Mouse (Mus musculus) stomach, embryonic 15.5 days (tissue): ENCODE results near the gene Elovl3. TPM values are rescaled to one million over a fixed set of nuclear protein-coding genes. Genes with fewer than 3 reads are reported as not detected.
A peak's percentile ranks its signal among the peaks of the same experiment; 100 is the strongest.
"Not testable (repeated sequence)": the region's sequence is repeated elsewhere in the genome, so short reads cannot be mapped to it uniquely, and the experiment has no call there.

Experiments used
- ATAC-seq: fragments of 200-750 bp; cut with Nextera tagmentation; 2 replicates; pipeline ENCODE4 v1.8.0; 2017; ENCODE audit warnings: low read depth, moderate number of reproducible peaks, moderate TSS enrichment; ENCODE audit not compliant: insufficient read depth, low FRiP score
- H3K27ac ChIP-seq: fragments of 300-500 bp; sonication (generic); 2 replicates; pipeline ENCODE4 v1.5.1; 2015; ENCODE audit warnings: mild to moderate bottlenecking, inconsistent platforms
- H3K27me3 ChIP-seq: fragments of 300-500 bp; sonication (generic); replicated peaks from 2 replicates; pipeline ENCODE4 v1.6.1; 2015; ENCODE audit warnings: inconsistent platforms
- H3K36me3 ChIP-seq: fragments of 300-500 bp; sonication (generic); 2 replicates; pipeline ENCODE4 v1.6.1; 2015; ENCODE audit warnings: inconsistent platforms
- H3K4me1 ChIP-seq: fragments of 300-500 bp; sonication (generic); 2 replicates; pipeline ENCODE4 v1.6.1; 2015; ENCODE audit warnings: inconsistent platforms
- H3K4me2 ChIP-seq: fragments of 300-500 bp; sonication (generic); 2 replicates; pipeline ENCODE4 v1.6.1; 2015; ENCODE audit warnings: mild to moderate bottlenecking, inconsistent platforms
- H3K4me3 ChIP-seq: fragments of 300-500 bp; sonication (generic); replicated peaks from 2 replicates; pipeline ENCODE4 v1.5.1; 2015; ENCODE audit warnings: inconsistent platforms
- H3K9ac ChIP-seq: fragments of 300-500 bp; sonication (generic); 2 replicates; pipeline ENCODE4 v1.6.1; 2015; ENCODE audit warnings: inconsistent platforms
- H3K9me3 ChIP-seq: fragments of 300-500 bp; sonication (generic); 2 replicates; pipeline ENCODE4 v1.6.1; 2016; ENCODE audit warnings: inconsistent platforms
- WGBS: fragments of 180-500 bp; shearing (Covaris S2); methylation state at CpG from one replicate; pipeline ENCODE4 v1.1.7; 2015; 5-methylcytosine and 5-hydroxymethylcytosine counted together
- polyA plus RNA-seq: library from polyadenylated mRNA; unstranded; fragments of >200 nt; fragmentation: Nextera tagmentation; extraction: Ambion mirVana; gene quantifications from 2 replicates; pipeline ENCODE4 v1.2.1, GENCODE M21; 2015

Gene Elovl3
- polyA plus RNA-seq, 1 experiment from 2014 or later = not detected

GRCm38 (mm10) chr19:46136639-46137580 lies 5.2 kb downstream of the Elovl3 start:
- Histone ChIP-seq H3K27ac (no peak overlapping the region), H3K9ac (no peak overlapping the region), H3K4me1 (peaks cover 21% of the 10 kb centered on the region), H3K27me3 (peaks cover 69% of the 10 kb centered on the region), H3K4me3 (peak overlapping the region; percentile 56), H3K9me3 (no peaks in the 10 kb centered on the region), H3K36me3 (no peaks in the 10 kb centered on the region), H3K4me2 (peak overlapping the region; percentile 100)
- WGBS = 2% methylated on average over 49 of the region's 49 CpGs
- no peak; the same call in 1 of the 2 replicates for ATAC-seq

GRCm38 (mm10) chr19:46140324-46140723 lies 8.6 kb downstream of the Elovl3 start:
- Histone ChIP-seq H3K4me2 (no peak overlapping the region), H3K4me3 (no peak overlapping the region), H3K9ac (no peak overlapping the region), H3K27me3 (peaks cover 69% of the 10 kb centered on the region), H3K9me3 (no peaks in the 10 kb centered on the region), H3K36me3 (no peaks in the 10 kb centered on the region), H3K27ac (no peak overlapping the region), H3K4me1 (peaks cover 20% of the 10 kb centered on the region)
- 68% methylated on average over 2 of the region's 2 CpGs for WGBS
- no peak for ATAC-seq

- WGBS = 27% methylated on average over 6 of the region's 6 CpGs
- no peak overlapping the region for H3K27ac ChIP-seq
- no peaks in the 10 kb centered on the region for H3K9me3 ChIP-seq
- H3K36me3 ChIP-seq = no peaks in the 10 kb centered on the region
- no peak overlapping the region for H3K4me2 ChIP-seq
- 0 out of 2 replicates have a peak, but pooled peaks have one; percentile 20 for ATAC-seq
- H3K27me3 ChIP-seq = peaks cover 68% of the 10 kb centered on the region
- H3K4me3 ChIP-seq = no peak overlapping the region
- peaks cover 13% of the 10 kb centered on the region for H3K4me1 ChIP-seq
- no peak overlapping the region for H3K9ac ChIP-seq
These were observed 9.4 kb downstream of the Elovl3 start for GRCm38 (mm10) chr19:46141091-46141490.

- H3K27ac ChIP-seq = no peak within 1 kb of the TSS
- H3K4me1 ChIP-seq = peaks cover 21% of the 10 kb centered on the region
- no peaks in the 10 kb centered on the region for H3K9me3 ChIP-seq
- H3K4me2 ChIP-seq = peak within 1 kb of the TSS; percentile 95
- peak within 1 kb of the TSS; percentile 57 for H3K4me3 ChIP-seq
- whole genome bisulfite sequencing = 2% methylated on average over 47 of the region's 47 CpGs
- H3K36me3 ChIP-seq = no peaks in the 10 kb centered on the region
- peaks cover 71% of the 10 kb centered on the region for H3K27me3 ChIP-seq
- H3K9ac ChIP-seq = no peak within 1 kb of the TSS
- no peak; the same call in 1 of the 2 replicates for ATAC-seq
These were observed 16.0 kb downstream of the Elovl3 start, which contains the start of gene Pitx3 for GRCm38 (mm10) chr19:46147511-46148371. Pitx3 (minus strand) TSS chr19:46148326.

GRCm38 (mm10) chr19:46148372-46148760 lies 16.7 kb downstream of the Elovl3 start:
- Histone ChIP-seq H3K4me3 (peak overlapping the region; percentile 57), H3K36me3 (no peaks in the 10 kb centered on the region), H3K9me3 (no peaks in the 10 kb centered on the region), H3K4me2 (peak overlapping the region; percentile 95), H3K9ac (no peak overlapping the region), H3K27ac (no peak overlapping the region), H3K4me1 (peaks cover 27% of the 10 kb centered on the region), H3K27me3 (peaks cover 66% of the 10 kb centered on the region)
- under 1% methylated on average over 27 of the region's 27 CpGs for WGBS
- peak; percentile 71 for ATAC-seq

- no peak overlapping the region for H3K9ac ChIP-seq
- ATAC-seq = no peak
- no peaks in the 10 kb centered on the region for H3K36me3 ChIP-seq
- H3K27ac ChIP-seq = no peak overlapping the region
- H3K4me3 ChIP-seq = peak overlapping the region; percentile 57
- H3K4me2 ChIP-seq = peak overlapping the region; percentile 95
- H3K27me3 ChIP-seq = peaks cover 59% of the 10 kb centered on the region
- WGBS = 26% methylated on average over 12 of the region's 12 CpGs
- no peaks in the 10 kb centered on the region for H3K9me3 ChIP-seq
- peaks cover 34% of the 10 kb centered on the region for H3K4me1 ChIP-seq
These were observed 17.4 kb downstream of the Elovl3 start for GRCm38 (mm10) chr19:46149091-46149490.

- WGBS = under 1% methylated on average over 37 of the region's 37 CpGs
These were observed 20.6 kb downstream of the Elovl3 start, which contains the start of gene Gbf1 for GRCm38 (mm10) chr19:46152127-46152803. Gbf1 (plus strand) TSS chr19:46152509.

GRCm38 (mm10) chr19:46165950-46166349 lies 34.3 kb downstream of the Elovl3 start:
- peaks cover 16% of the 10 kb centered on the region; the same call in 1 of the 2 replicates for H3K36me3 ChIP-seq
- no peaks in the 10 kb centered on the region for H3K27me3 ChIP-seq
- H3K9me3 ChIP-seq = no peaks in the 10 kb centered on the region
- no peak overlapping the region for H3K27ac ChIP-seq
- H3K4me1 ChIP-seq = no peaks in the 10 kb centered on the region
- ATAC-seq = no peak
- no peak overlapping the region for H3K4me3 ChIP-seq
- WGBS = 84% methylated on average over 3 of the region's 3 CpGs
- no peak overlapping the region for H3K9ac ChIP-seq
- no peak overlapping the region for H3K4me2 ChIP-seq

More at GRCm38 (mm10) chr19:46152127-46152803, 20.6 kb downstream of the Elovl3 start, which contains the start of gene Gbf1:
- peak within 1 kb of the TSS; percentile 50 for H3K9ac ChIP-seq
- 0 out of 2 replicates have a peak within 1 kb of the TSS, but pooled peaks have one; percentile 8 for H3K27ac ChIP-seq
- peaks cover 33% of the 10 kb centered on the region for H3K4me1 ChIP-seq
- peak within 1 kb of the TSS; percentile 70 for H3K4me3 ChIP-seq
- peak; percentile 98 for ATAC-seq
- peak within 1 kb of the TSS; percentile 90 for H3K4me2 ChIP-seq
- no peaks in the 10 kb centered on the region for H3K36me3 ChIP-seq
- H3K9me3 ChIP-seq = no peaks in the 10 kb centered on the region
- peaks cover 33% of the 10 kb centered on the region for H3K27me3 ChIP-seq

- H3K4me3 ChIP-seq, H3K9ac ChIP-seq, H3K27ac ChIP-seq, H3K4me2 ChIP-seq, H3K27me3 ChIP-seq, ATAC-seq, H3K9me3 ChIP-seq, H3K4me1 ChIP-seq: not testable (repeated sequence)
- 94% methylated on average over 1 of the region's 2 CpGs for WGBS
- peaks cover 16% of the 10 kb centered on the region; the same call in 1 of the 2 replicates for H3K36me3 ChIP-seq
These were observed 35.5 kb downstream of the Elovl3 start for GRCm38 (mm10) chr19:46167169-46167568.

- Histone ChIP-seq H3K27me3 (no peaks in the 10 kb centered on the region), H3K36me3 (0 out of 2 replicates have a peak, but pooled peaks cover 8% of the 10 kb centered on the region), H3K4me2 (no peak overlapping the region), H3K9ac (no peak overlapping the region), H3K4me1 (no peaks in the 10 kb centered on the region), H3K4me3 (no peak overlapping the region), H3K9me3 (no peaks in the 10 kb centered on the region), H3K27ac (no peak overlapping the region)
- WGBS = 81% methylated on average over 3 of the region's 3 CpGs
- ATAC-seq = no peak
These were observed 37.7 kb downstream of the Elovl3 start for GRCm38 (mm10) chr19:46169396-46169795.

GRCm38 (mm10) chr19:46169913-46170312 lies 38.2 kb downstream of the Elovl3 start:
- H3K9me3 ChIP-seq = no peaks in the 10 kb centered on the region
- WGBS = 64% methylated on average over 1 of the region's 1 CpGs
- 0 out of 2 replicates have a peak, but pooled peaks cover 6% of the 10 kb centered on the region for H3K36me3 ChIP-seq

More at GRCm38 (mm10) chr19:46169913-46170312, 38.2 kb downstream of the Elovl3 start:
- Histone ChIP-seq H3K9ac (no peak overlapping the region), H3K4me1 (no peaks in the 10 kb centered on the region), H3K4me3 (no peak overlapping the region), H3K4me2 (no peak overlapping the region), H3K27me3 (no peaks in the 10 kb centered on the region), H3K27ac (no peak overlapping the region)
- no peak for ATAC-seq
